In the genomic region with DNA sequence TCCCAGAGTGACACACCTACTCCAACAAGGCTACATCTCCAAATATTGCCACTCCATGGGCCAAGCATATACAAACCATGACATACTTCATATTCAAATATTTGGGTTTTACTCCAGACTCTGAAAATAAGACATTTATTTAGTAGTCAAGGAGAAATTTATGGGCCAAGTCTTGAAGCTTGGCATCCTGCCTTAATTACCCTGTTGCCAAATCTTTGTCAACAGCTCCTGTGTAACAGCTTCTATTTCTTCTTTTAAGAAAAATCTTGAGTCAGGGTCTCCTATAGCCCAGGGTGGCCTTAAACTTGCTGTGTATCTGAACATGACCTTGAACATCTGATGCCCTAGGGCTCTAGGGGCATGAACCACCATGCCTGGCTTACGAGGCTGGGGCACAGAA, we compare ENCODE assay signal across 26 mouse cellular contexts.
A peak's percentile ranks its signal among the peaks of the same experiment; 100 is the strongest.
DNase-seq lines count a peak whose midpoint lies in the region; ATAC-seq and TF ChIP-seq lines count a peak whose summit lies in the region.
"Had no signal": no experiment of that assay in that cellular context is flagged by ENCODE, and none has a peak within 500 bp of the region (broad histone marks: within the 10 kb centered on the region; RNA-seq: fewer than 3 reads in every experiment).

No protein-coding gene starts in this region.

- no peak for TF ChIP-seq POLR2A in brain, embryonic 14.5 days (IDR thresholded peaks at IDR 0.05; ENCODE audit: borderline replicate concordance, extremely low read depth, insufficient read depth, insufficient read length, poor library complexity, severe bottlenecking)

- H3K27ac ChIP-seq in forebrain, postnatal 0 days (ENCODE audit: low read depth, low read length): no peak overlapping the region
- no peak overlapping the region for H3K27ac ChIP-seq in forebrain, embryonic 11.5 days (ENCODE audit: low read depth, low read length)
- no peak overlapping the region for H3K27ac ChIP-seq in lung, embryonic 14.5 days (ENCODE audit: low read depth)
- H3K27ac ChIP-seq: embryonic facial prominence, embryonic 10.5 days; embryonic facial prominence, embryonic 13.5 days; forebrain, embryonic 15.5 days; heart, adult 2 months; hindbrain, embryonic 10.5 days; hindbrain, embryonic 13.5 days; intestine, embryonic 15.5 days had no signal

- ATAC-seq in forebrain, postnatal 0 days: no peak
- ATAC-seq in forebrain, embryonic 11.5 days (replicated peaks; ENCODE audit: low FRiP score): no peak
- no peak for ATAC-seq in lung, embryonic 14.5 days (ENCODE audit: insufficient read depth)
- ATAC-seq: CD4-positive, CD25-positive, alpha-beta regulatory T cell, adult 4 months; forebrain, embryonic 15.5 days; hindbrain, embryonic 16.5 days; intestine, embryonic 15.5 days had no signal

- WGBS in forebrain, postnatal 0 days: 88% methylated on average over 1 of the region's 1 CpGs
- 94% methylated on average over 1 of the region's 1 CpGs for WGBS in forebrain, embryonic 11.5 days
- 80% methylated on average over 1 of the region's 1 CpGs for WGBS in lung, embryonic 14.5 days

- no peak overlapping the region for H3K4me3 ChIP-seq in forebrain, postnatal 0 days (ENCODE audit: low read depth, low read length)
- H3K4me3 ChIP-seq in forebrain, embryonic 11.5 days (ENCODE audit: low read depth, low read length): no peak overlapping the region
- H3K4me3 ChIP-seq in lung, embryonic 14.5 days (ENCODE audit: low read depth, low read length): no peak overlapping the region
- H3K4me3 ChIP-seq: embryonic facial prominence, embryonic 10.5 days; embryonic facial prominence, embryonic 13.5 days; erythroblast, embryonic 14.5 days; forebrain, embryonic 15.5 days; heart, adult 2 months; hindbrain, embryonic 10.5 days; hindbrain, embryonic 13.5 days; intestine, embryonic 15.5 days had no signal

- no peaks in the 10 kb centered on the region for H3K27me3 ChIP-seq in forebrain, postnatal 0 days (ENCODE audit: insufficient read depth, low read length)
- no peaks in the 10 kb centered on the region for H3K27me3 ChIP-seq in forebrain, embryonic 11.5 days (ENCODE audit: control insufficient read depth, insufficient read depth, low read length)
- no peaks in the 10 kb centered on the region for H3K27me3 ChIP-seq in lung, embryonic 14.5 days (ENCODE audit: insufficient read depth, low read length)
- H3K27me3 ChIP-seq: embryonic facial prominence, embryonic 13.5 days; forebrain, embryonic 15.5 days; hindbrain, embryonic 13.5 days; intestine, embryonic 15.5 days had no signal

- no peak for TF ChIP-seq CTCF in forebrain, postnatal 0 days (IDR thresholded peaks at IDR 0.05; ENCODE audit: low read depth)
- TF ChIP-seq CTCF in lung, embryonic 14.5 days (IDR thresholded peaks at IDR 0.05; ENCODE audit: low read depth): no peak
- TF ChIP-seq CTCF in brain, embryonic 14.5 days (IDR thresholded peaks at IDR 0.05; ENCODE audit: borderline replicate concordance, extremely low read depth, insufficient read depth, insufficient read length): no peak

- H3K36me3 ChIP-seq in forebrain, postnatal 0 days (ENCODE audit: insufficient read depth): no peaks in the 10 kb centered on the region
- H3K36me3 ChIP-seq in forebrain, embryonic 11.5 days (ENCODE audit: control insufficient read depth, insufficient read depth, low read length): no peaks in the 10 kb centered on the region
- H3K36me3 ChIP-seq in lung, embryonic 14.5 days (ENCODE audit: insufficient read depth): no peaks in the 10 kb centered on the region
- H3K36me3 ChIP-seq: embryonic facial prominence, embryonic 10.5 days; embryonic facial prominence, embryonic 13.5 days; forebrain, embryonic 15.5 days; hindbrain, embryonic 10.5 days; hindbrain, embryonic 13.5 days; intestine, embryonic 15.5 days had no signal

- DNase-seq in forebrain, postnatal 0 days: peak; percentile 56
- DNase-seq in forebrain, embryonic 11.5 days (ENCODE audit: low spot score): no peak
- peak; percentile 55 for DNase-seq in lung, embryonic 14.5 days
- no peak for DNase-seq in lung, postnatal 25 days (ENCODE audit: low spot score)
- DNase-seq in brain, embryonic 14.5 days (ENCODE audit: low read depth): peak; percentile 45
- DNase-seq in testis, postnatal 10 days (ENCODE audit: low spot score): no peak
- DNase-seq: adrenal gland, postnatal 14 days; cerebellum, adult 11-12 months; cerebellum, adult 8-10 months; cerebellum, postnatal 10 days; cerebellum, postnatal 36 days; embryo, embryonic 11 days; gastrocnemius, postnatal 10 days; gastrocnemius, postnatal 36 days; heart, adult 2 months; heart, postnatal 36 days had no signal

- no peak overlapping the region for H3K4me2 ChIP-seq in forebrain, postnatal 0 days (ENCODE audit: low read depth)
- H3K4me2 ChIP-seq in forebrain, embryonic 11.5 days (ENCODE audit: low read depth, low read length, severe bottlenecking): no peak overlapping the region
- no peak overlapping the region for H3K4me2 ChIP-seq in lung, embryonic 14.5 days
- H3K4me2 ChIP-seq: embryonic facial prominence, embryonic 13.5 days; forebrain, embryonic 15.5 days; heart, embryonic 11.5 days; hindbrain, embryonic 13.5 days; intestine, embryonic 15.5 days had no signal

- H3K9me3 ChIP-seq in forebrain, postnatal 0 days (ENCODE audit: low read length): no peaks in the 10 kb centered on the region
- H3K9me3 ChIP-seq in forebrain, embryonic 11.5 days (ENCODE audit: control insufficient read depth, low read length): no peaks in the 10 kb centered on the region
- no peaks in the 10 kb centered on the region for H3K9me3 ChIP-seq in lung, embryonic 14.5 days (ENCODE audit: low read depth, low read length)
- H3K9me3 ChIP-seq: embryonic facial prominence, embryonic 10.5 days; embryonic facial prominence, embryonic 13.5 days; forebrain, embryonic 15.5 days; hindbrain, embryonic 10.5 days; hindbrain, embryonic 13.5 days; intestine, embryonic 15.5 days had no signal

- H3K4me1 ChIP-seq in forebrain, postnatal 0 days (ENCODE audit: insufficient read depth): no peaks in the 10 kb centered on the region
- no peaks in the 10 kb centered on the region for H3K4me1 ChIP-seq in forebrain, embryonic 11.5 days (replicated peaks; ENCODE audit: control insufficient read depth, insufficient read depth, low read length)
- no peaks in the 10 kb centered on the region for H3K4me1 ChIP-seq in lung, embryonic 14.5 days (ENCODE audit: insufficient read depth)
- H3K4me1 ChIP-seq: embryonic facial prominence, embryonic 10.5 days; embryonic facial prominence, embryonic 13.5 days; forebrain, embryonic 15.5 days; hindbrain, embryonic 10.5 days; hindbrain, embryonic 13.5 days; intestine, embryonic 15.5 days had no signal

- H3K9ac ChIP-seq in forebrain, postnatal 0 days: no peak overlapping the region
- no peak overlapping the region for H3K9ac ChIP-seq in forebrain, embryonic 11.5 days (ENCODE audit: low read length)
- no peak overlapping the region for H3K9ac ChIP-seq in lung, embryonic 14.5 days
- H3K9ac ChIP-seq: embryonic facial prominence, embryonic 13.5 days; forebrain, embryonic 15.5 days; hindbrain, embryonic 13.5 days; intestine, embryonic 15.5 days had no signal

Comparison
In these comparisons a context has a peak if more than half of its experiments do, and no peak if none do; other contexts are left out.
1. DNase-seq: peak in forebrain, postnatal 0 days (single experiment), lung, embryonic 14.5 days (single experiment) and brain, embryonic 14.5 days (single experiment); none in forebrain, embryonic 11.5 days (single experiment), lung, postnatal 25 days (single experiment) and testis, postnatal 10 days (single experiment).